Mouse (Mus musculus): ENCODE results near the gene Taar4. TPM values are rescaled to one million over a fixed set of nuclear protein-coding genes. Genes with fewer than 3 reads are reported as not detected.

Gene Taar4
- total and polyA plus RNA-seq, 3 experiments = not detected

- Histone ChIP-seq H3K27me3 (ENCODE audit: control insufficient read depth in 1 of 2, insufficient read depth in 2 of 2, low read length in 2 of 2) (no peaks in the 10 kb centered on the region; a peak in 1 of 4 replicates), H3K4me1 (ENCODE audit: control insufficient read depth in 1 of 2, insufficient read depth in 2 of 2, low read length in 2 of 2) (no peaks in the 10 kb centered on the region), H3K36me3 (ENCODE audit: control insufficient read depth in 1 of 2, insufficient read depth in 2 of 2, low read length in 2 of 2) (no peaks in the 10 kb centered on the region), H3K79me2 (ENCODE audit: control insufficient read depth, insufficient read depth, low read length, poor library complexity) (no peaks in the 10 kb centered on the region), H3K9me3 (replicated peaks; ENCODE audit: insufficient read depth, low read length) (no peaks in the 10 kb centered on the region), H3K4me3 (ENCODE audit: control insufficient read depth in 1 of 2, insufficient read depth in 1 of 2, low read depth in 2 of 2, low read length in 2 of 2) (no peak overlapping the region), H3K9ac (ENCODE audit: control insufficient read depth, low read depth, low read length, poor library complexity, severe bottlenecking) (no peak overlapping the region), H3K27ac (ENCODE audit: control insufficient read depth, low read depth, low read length) (no peak overlapping the region)
- TF ChIP-seq RAD21 (IDR thresholded peaks at IDR 0.05; ENCODE audit: low read depth, low read length) = peak; percentile 35
- no peak for TF ChIP-seq USF1 (IDR thresholded peaks at IDR 0.05; ENCODE audit: low read depth, low read length)
- TF ChIP-seq CTCF (IDR thresholded peaks at IDR 0.05 in 2 of 3, conservative IDR thresholded peaks at IDR 0.05 in 1 of 3; ENCODE audit: control insufficient read depth in 1 of 3, insufficient read depth in 1 of 3, low read depth in 2 of 3, low read length in 3 of 3, poor library complexity in 1 of 3, severe bottlenecking in 1 of 3) = peak; percentile 66 to 67 (median 66)
- peak; percentile 64 for TF ChIP-seq SMC3 (IDR thresholded peaks at IDR 0.05; ENCODE audit: low read depth, low read length)
- peak; percentile 64 for DNase-seq (ENCODE audit: low read depth, low spot score)
These were observed 17.8 kb upstream of the Taar4 start for GRCm38 (mm10) chr10:23942465-23942864.

DNA sequence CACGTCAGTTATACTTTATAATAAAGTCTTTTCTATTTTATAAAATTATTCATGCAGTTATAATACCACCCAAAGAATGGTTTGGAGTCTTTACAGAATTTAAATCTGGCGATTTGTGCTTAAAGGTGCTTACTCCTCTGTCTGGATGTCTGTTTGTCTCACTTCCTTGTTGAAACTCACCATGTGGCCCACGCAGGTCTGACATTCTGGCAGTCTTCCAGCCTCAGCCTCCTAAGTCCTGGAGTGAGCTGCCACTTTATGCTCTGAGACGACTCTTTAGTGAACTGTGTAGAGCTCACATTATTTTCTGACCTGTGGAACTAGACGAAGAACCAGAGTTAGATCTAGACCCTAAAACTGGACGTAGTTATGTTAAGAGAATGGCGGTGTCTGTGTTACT lies 12.3 kb upstream of the Taar4 start:
- Histone ChIP-seq H3K36me3 (ENCODE audit: control insufficient read depth in 1 of 2, insufficient read depth in 2 of 2, low read length in 2 of 2) (no peaks in the 10 kb centered on the region), H3K9me3 (replicated peaks; ENCODE audit: insufficient read depth, low read length) (no peaks in the 10 kb centered on the region), H3K9ac (ENCODE audit: control insufficient read depth, low read depth, low read length, poor library complexity, severe bottlenecking) (no peak overlapping the region), H3K4me1 (ENCODE audit: control insufficient read depth in 1 of 2, insufficient read depth in 2 of 2, low read length in 2 of 2) (no peaks in the 10 kb centered on the region), H3K27me3 (ENCODE audit: control insufficient read depth in 1 of 2, insufficient read depth in 2 of 2, low read length in 2 of 2) (peaks cover 1% of the 10 kb centered on the region in 2 experiments; a peak in 2 of 4 replicates), H3K4me3 (ENCODE audit: control insufficient read depth in 1 of 2, insufficient read depth in 1 of 2, low read depth in 2 of 2, low read length in 2 of 2) (no peak overlapping the region), H3K27ac (ENCODE audit: control insufficient read depth, low read depth, low read length) (no peak overlapping the region), H3K79me2 (ENCODE audit: control insufficient read depth, insufficient read depth, low read length, poor library complexity) (no peaks in the 10 kb centered on the region)
- TF ChIP-seq ZKSCAN1 (IDR thresholded peaks at IDR 0.05; ENCODE audit: low read depth, low read length) (no peak), MAX (IDR thresholded peaks at IDR 0.05; ENCODE audit: low read length) (no peak), CTCF (IDR thresholded peaks at IDR 0.05 in 2 of 3, conservative IDR thresholded peaks at IDR 0.05 in 1 of 3; ENCODE audit: control insufficient read depth in 1 of 3, insufficient read depth in 1 of 3, low read depth in 2 of 3, low read length in 3 of 3, poor library complexity in 1 of 3, severe bottlenecking in 1 of 3) (no peak)
- DNase-seq (ENCODE audit: low read depth, low spot score) = peak; percentile 5

DNA sequence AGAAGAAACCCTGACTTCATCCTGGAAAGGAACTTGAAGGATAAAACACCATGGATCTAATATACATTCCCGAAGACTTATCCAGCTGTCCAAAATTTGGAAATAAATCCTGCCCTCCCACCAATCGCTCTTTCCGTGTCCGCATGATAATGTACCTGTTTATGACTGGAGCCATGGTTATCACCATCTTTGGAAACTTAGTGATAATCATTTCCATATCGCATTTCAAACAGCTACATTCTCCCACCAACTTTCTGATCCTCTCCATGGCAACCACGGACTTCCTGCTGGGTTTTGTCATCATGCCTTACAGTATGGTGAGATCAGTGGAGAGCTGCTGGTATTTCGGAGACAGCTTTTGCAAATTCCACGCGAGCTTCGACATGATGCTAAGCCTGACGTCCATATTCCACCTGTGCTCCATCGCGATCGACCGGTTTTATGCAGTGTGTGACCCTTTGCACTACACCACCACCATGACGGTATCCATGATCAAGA lies 10.7 kb upstream of the Taar4 start, which contains the start of gene Taar3:
TSS of gene Taar3 (plus strand) at position 51 of the 498 bp plus-strand sequence.
- Histone ChIP-seq H3K27me3 (ENCODE audit: control insufficient read depth in 1 of 2, insufficient read depth in 2 of 2, low read length in 2 of 2) (peaks cover 1 to 3% of the 10 kb centered on the region in 2 experiments; a peak in 2 of 4 replicates), H3K27ac (ENCODE audit: control insufficient read depth, low read depth, low read length) (no peak within 1 kb of the TSS), H3K36me3 (ENCODE audit: control insufficient read depth in 1 of 2, insufficient read depth in 2 of 2, low read length in 2 of 2) (no peaks in the 10 kb centered on the region), H3K4me1 (ENCODE audit: control insufficient read depth in 1 of 2, insufficient read depth in 2 of 2, low read length in 2 of 2) (no peaks in the 10 kb centered on the region), H3K79me2 (ENCODE audit: control insufficient read depth, insufficient read depth, low read length, poor library complexity) (no peaks in the 10 kb centered on the region), H3K9ac (ENCODE audit: control insufficient read depth, low read depth, low read length, poor library complexity, severe bottlenecking) (no peak within 1 kb of the TSS), H3K4me3 (ENCODE audit: control insufficient read depth in 1 of 2, insufficient read depth in 1 of 2, low read depth in 2 of 2, low read length in 2 of 2) (no peak within 1 kb of the TSS), H3K9me3 (replicated peaks; ENCODE audit: insufficient read depth, low read length) (no peaks in the 10 kb centered on the region)
- DNase-seq (ENCODE audit: low read depth, low spot score) = no peak
- TF ChIP-seq NRF1 (IDR thresholded peaks at IDR 0.05; ENCODE audit: insufficient read depth, low read depth, low read length, poor library complexity, severe bottlenecking) (no peak), BHLHE40 (IDR thresholded peaks at IDR 0.05; ENCODE audit: borderline replicate concordance, low read depth, low read length) (no peak), SIN3A (IDR thresholded peaks at IDR 0.05; ENCODE audit: low read length) (no peak), TCF12 (IDR thresholded peaks at IDR 0.05; ENCODE audit: low read depth, low read length) (no peak), CHD2 (IDR thresholded peaks at IDR 0.05; ENCODE audit: low read length) (no peak), KAT2A (conservative IDR thresholded peaks at IDR 0.05; ENCODE audit: low read depth, low read length) (no peak), POLR2AphosphoS5 (IDR thresholded peaks at IDR 0.05; ENCODE audit: borderline replicate concordance, low read depth, low read length) (no peak)
